Mouse (Mus musculus) heart, adult 2 months (tissue): ENCODE data around the gene Nrxn3.

Source experiments
- CTCF ChIP-seq: fragments of 200-600 bp; IDR thresholded peaks from 2 replicates; pipeline ENCODE4 v1.8.1; 2022; ENCODE audit warnings: antibody characterized with exemption, mild to moderate bottlenecking, moderate library complexity
- POLR2A ChIP-seq: fragments of 200-500 bp; IDR thresholded peaks from 2 replicates; pipeline ENCODE4 v1.6.1; 2011; ENCODE audit warnings: mild to moderate bottlenecking, low read depth, low read length, control low read depth; ENCODE audit not compliant: insufficient read depth

GRCm38 (mm10) chr12:89442323-89443038, 719.8 kb downstream of the Nrxn3 start:
- no peak for TF ChIP-seq POLR2A
- no peak for TF ChIP-seq CTCF
